Mouse (Mus musculus): ENCODE measurements around the gene Rtbdn. TPM values are rescaled to one million over a fixed set of nuclear protein-coding genes. Genes with fewer than 3 reads are reported as not detected.

Rtbdn gene
- polyA plus RNA-seq, 1 experiment from 2014 or later = 1.8 TPM

GRCm38 (mm10) chr8:84968650-84969049 lies 21.9 kb downstream of the Rtbdn start:
- H3K4me3 ChIP-seq = peak overlapping the region; percentile 69
- H3K9ac ChIP-seq = peak overlapping the region; percentile 90
- WGBS = 20% methylated on average over 2 of the region's 2 CpGs
- ATAC-seq = no peak
- peaks cover 35% of the 10 kb centered on the region for H3K36me3 ChIP-seq (ENCODE audit: poor library complexity, severe bottlenecking)
- peak overlapping the region; percentile 88 for H3K4me2 ChIP-seq
- no peaks in the 10 kb centered on the region for H3K27me3 ChIP-seq
- no peaks in the 10 kb centered on the region for H3K9me3 ChIP-seq (replicated peaks)
- H3K27ac ChIP-seq = peak overlapping the region; percentile 76
- H3K4me1 ChIP-seq = peaks cover 37% of the 10 kb centered on the region

GRCm38 (mm10) chr8:84969241-84970134 lies 22.7 kb downstream of the Rtbdn start, which contains the start of the genes Gm49661, Prdx2 and Rnaseh2a:
Gene Gm49661, minus strand, starts transcription at chr8:84969433.
Gene Prdx2, plus strand, starts transcription at chr8:84969587.
Gene Rnaseh2a, minus strand, starts transcription at chr8:84969767.
- peaks cover 41% of the 10 kb centered on the region for H3K4me1 ChIP-seq
- H3K27ac ChIP-seq = peak within 1 kb of the TSS; percentile 76
- H3K36me3 ChIP-seq (ENCODE audit: poor library complexity, severe bottlenecking) = peaks cover 38% of the 10 kb centered on the region
- H3K27me3 ChIP-seq = no peaks in the 10 kb centered on the region
- WGBS = under 1% methylated on average over 56 of the region's 56 CpGs
- ATAC-seq = peak; percentile 76
- peak within 1 kb of the TSS; percentile 90 for H3K9ac ChIP-seq
- H3K4me2 ChIP-seq = peak within 1 kb of the TSS; percentile 88
- H3K9me3 ChIP-seq (replicated peaks) = no peaks in the 10 kb centered on the region
- peak within 1 kb of the TSS; percentile 69 for H3K4me3 ChIP-seq

GRCm38 (mm10) chr8:84970135-84970790 lies 23.5 kb downstream of the Rtbdn start:
- peaks cover 46% of the 10 kb centered on the region for H3K36me3 ChIP-seq (ENCODE audit: poor library complexity, severe bottlenecking)
- peak overlapping the region; percentile 88 for H3K4me2 ChIP-seq
- no peak for ATAC-seq
- H3K27ac ChIP-seq = peak overlapping the region; percentile 76
- H3K4me3 ChIP-seq = peak overlapping the region; percentile 69
- H3K9me3 ChIP-seq (replicated peaks) = no peaks in the 10 kb centered on the region
- H3K27me3 ChIP-seq = no peaks in the 10 kb centered on the region
- peak overlapping the region; percentile 90 for H3K9ac ChIP-seq
- H3K4me1 ChIP-seq = peaks cover 42% of the 10 kb centered on the region
- WGBS = 5% methylated on average over 21 of the region's 21 CpGs

- H3K4me3 ChIP-seq = peak overlapping the region; percentile 69
- peak overlapping the region; percentile 88 for H3K4me2 ChIP-seq
- peak overlapping the region; percentile 90 for H3K9ac ChIP-seq
- H3K27ac ChIP-seq = 0 out of 2 replicates have a peak overlapping the region, but pooled peaks have one; percentile 2
- peaks cover 46% of the 10 kb centered on the region for H3K4me1 ChIP-seq
- no peaks in the 10 kb centered on the region for H3K27me3 ChIP-seq
- H3K9me3 ChIP-seq (replicated peaks) = no peaks in the 10 kb centered on the region
- ATAC-seq = no peak
- 65% methylated on average over 5 of the region's 5 CpGs for WGBS
- H3K36me3 ChIP-seq (ENCODE audit: poor library complexity, severe bottlenecking) = peaks cover 47% of the 10 kb centered on the region
These were observed 24.1 kb downstream of the Rtbdn start for GRCm38 (mm10) chr8:84970913-84971312.

GRCm38 (mm10) chr8:84973079-84973478 lies 26.3 kb downstream of the Rtbdn start:
- no peak for ATAC-seq
- H3K4me3 ChIP-seq = no peak overlapping the region
- H3K27ac ChIP-seq = no peak overlapping the region
- H3K4me2 ChIP-seq = no peak overlapping the region
- peaks cover 47% of the 10 kb centered on the region for H3K36me3 ChIP-seq (ENCODE audit: poor library complexity, severe bottlenecking)
- peaks cover 13% of the 10 kb centered on the region for H3K27me3 ChIP-seq
- H3K9me3 ChIP-seq (replicated peaks) = no peaks in the 10 kb centered on the region
- H3K9ac ChIP-seq = no peak overlapping the region
- WGBS = 94% methylated on average over 1 of the region's 1 CpGs
- H3K4me1 ChIP-seq = peaks cover 66% of the 10 kb centered on the region

DNA sequence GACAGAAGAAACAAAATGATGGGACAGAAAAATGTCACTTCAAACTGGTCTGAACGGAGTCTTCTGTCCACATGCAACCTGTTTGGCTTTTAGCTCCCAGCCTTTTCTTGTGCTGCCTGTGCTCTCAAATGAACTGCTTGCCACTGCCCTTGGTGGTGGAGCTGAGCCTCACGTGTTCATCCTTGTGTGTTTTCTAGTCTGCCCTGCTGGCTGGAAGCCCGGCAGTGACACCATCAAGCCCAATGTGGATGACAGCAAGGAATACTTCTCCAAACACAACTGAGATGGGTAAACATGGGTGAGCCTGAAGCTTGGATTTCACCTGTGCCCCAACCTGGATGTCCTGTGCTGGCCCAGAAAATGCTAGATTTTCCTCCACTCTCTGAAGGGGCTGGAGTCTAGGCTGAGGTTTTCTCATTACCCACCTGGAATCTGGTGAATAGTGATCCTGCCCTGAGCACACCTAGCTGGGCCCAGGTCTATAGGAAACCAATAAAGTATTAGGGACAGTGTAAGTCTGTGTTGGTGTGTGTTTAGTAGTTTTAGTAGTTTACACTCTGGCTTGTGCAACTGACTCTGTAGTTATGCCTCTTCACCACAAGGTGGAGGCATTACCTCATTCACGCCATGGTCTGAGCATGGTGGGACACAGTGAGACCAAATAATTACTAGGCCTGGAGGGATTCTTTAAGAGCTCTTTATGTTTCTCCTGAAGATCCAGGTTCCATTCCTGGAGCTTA lies 27.2 kb downstream of the Rtbdn start:
- Histone ChIP-seq H3K36me3 (ENCODE audit: poor library complexity, severe bottlenecking) (peaks cover 47% of the 10 kb centered on the region), H3K4me2 (no peak overlapping the region), H3K9ac (no peak overlapping the region), H3K4me3 (no peak overlapping the region), H3K27ac (no peak overlapping the region), H3K9me3 (replicated peaks) (no peaks in the 10 kb centered on the region), H3K27me3 (peaks cover 22% of the 10 kb centered on the region), H3K4me1 (peaks cover 66% of the 10 kb centered on the region)
- WGBS = 62% methylated on average over 4 of the region's 4 CpGs
- ATAC-seq = no peak

DNA sequence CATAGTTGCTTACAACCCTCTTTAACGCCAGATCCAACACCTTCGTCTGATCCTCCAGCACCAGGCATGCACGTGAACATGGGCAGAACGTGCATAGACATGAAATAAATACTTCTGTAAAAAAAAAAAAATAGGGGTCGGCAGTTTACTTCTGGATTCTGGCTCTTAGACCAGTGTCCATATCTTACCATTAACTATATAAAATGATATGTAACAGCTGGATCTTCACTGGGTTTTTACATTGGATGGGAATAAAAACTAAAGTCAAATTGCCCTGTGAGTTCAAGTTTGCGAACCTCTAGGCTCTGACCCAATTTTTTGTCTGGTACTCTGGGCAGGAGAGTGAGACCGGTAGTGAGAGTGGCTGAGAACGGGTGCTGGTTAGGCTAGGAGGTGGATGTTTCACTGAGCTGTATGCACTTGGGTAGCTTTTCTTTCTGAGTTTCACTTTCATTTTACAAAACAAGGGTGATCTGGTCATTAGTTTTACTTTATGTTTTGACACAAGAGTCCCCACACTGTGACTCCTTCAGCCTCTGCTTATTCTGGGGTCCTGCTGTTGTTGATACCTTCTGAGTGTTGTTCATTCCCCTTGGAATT lies 27.9 kb downstream of the Rtbdn start:
- WGBS = 83% methylated on average over 8 of the region's 8 CpGs
- Histone ChIP-seq H3K27ac (no peak overlapping the region), H3K4me1 (peaks cover 72% of the 10 kb centered on the region), H3K27me3 (peaks cover 29% of the 10 kb centered on the region), H3K4me2 (no peak overlapping the region), H3K36me3 (ENCODE audit: poor library complexity, severe bottlenecking) (peaks cover 47% of the 10 kb centered on the region), H3K9me3 (replicated peaks) (no peaks in the 10 kb centered on the region), H3K4me3 (no peak overlapping the region), H3K9ac (no peak overlapping the region)
- ATAC-seq = no peak

GRCm38 (mm10) chr8:84975434-84975833 lies 28.6 kb downstream of the Rtbdn start:
- H3K36me3 ChIP-seq (ENCODE audit: poor library complexity, severe bottlenecking) = peaks cover 47% of the 10 kb centered on the region
- H3K27ac ChIP-seq = no peak overlapping the region
- ATAC-seq = no peak
- 34% methylated on average over 7 of the region's 7 CpGs for WGBS
- peak overlapping the region; percentile 51; the same call in 1 of the 2 replicates for H3K4me3 ChIP-seq
- H3K9me3 ChIP-seq (replicated peaks) = no peaks in the 10 kb centered on the region
- peak overlapping the region; percentile 72; the same call in 1 of the 2 replicates for H3K9ac ChIP-seq
- peak overlapping the region; percentile 96 for H3K4me2 ChIP-seq
- peaks cover 78% of the 10 kb centered on the region for H3K4me1 ChIP-seq
- peaks cover 35% of the 10 kb centered on the region for H3K27me3 ChIP-seq

DNA sequence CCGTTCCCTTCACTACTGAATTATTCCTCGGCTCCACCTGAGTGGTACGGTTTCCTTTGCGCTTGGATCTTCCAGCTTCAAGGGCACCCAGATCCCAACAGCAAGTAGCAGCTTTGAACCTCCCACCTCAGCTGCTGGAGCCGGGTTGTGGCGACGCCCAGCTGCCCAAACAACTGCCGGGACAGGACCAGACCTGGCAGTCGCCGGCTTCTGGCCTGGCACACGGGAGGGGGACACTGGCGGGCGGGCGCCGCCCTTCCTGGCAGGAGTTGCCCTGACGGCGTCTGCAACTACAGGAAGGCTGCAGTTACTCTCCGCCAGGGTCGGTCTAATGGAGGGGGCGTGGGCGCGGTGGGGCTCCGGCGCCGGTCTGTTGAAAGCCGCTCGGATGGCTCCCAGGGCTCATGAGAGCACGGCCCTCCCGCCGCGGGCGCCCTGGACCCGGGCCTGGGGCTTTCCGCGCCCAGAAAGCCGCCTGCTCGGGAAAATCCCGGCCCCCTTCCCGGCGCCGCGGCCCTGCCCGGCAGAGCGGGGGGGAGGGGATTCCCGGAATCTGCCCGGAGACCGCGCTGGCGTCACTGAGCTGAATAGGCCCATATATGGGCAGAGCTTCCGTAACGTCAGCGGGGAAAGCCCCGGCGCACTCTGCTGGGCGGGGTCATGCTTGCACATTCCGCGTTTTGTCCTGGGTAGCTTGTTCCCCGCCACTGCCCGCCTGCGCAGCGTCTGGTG lies 29.4 kb downstream of the Rtbdn start:
- peaks cover 42% of the 10 kb centered on the region for H3K36me3 ChIP-seq (ENCODE audit: poor library complexity, severe bottlenecking)
- H3K27me3 ChIP-seq = peaks cover 42% of the 10 kb centered on the region
- peak overlapping the region; percentile 54; the same call in 1 of the 2 replicates for H3K27ac ChIP-seq
- peak overlapping the region; percentile 72 for H3K9ac ChIP-seq
- no peaks in the 10 kb centered on the region for H3K9me3 ChIP-seq (replicated peaks)
- peak overlapping the region; percentile 96 for H3K4me2 ChIP-seq
- peak; percentile 90 for ATAC-seq
- peak overlapping the region; percentile 51 for H3K4me3 ChIP-seq
- under 1% methylated on average over 61 of the region's 61 CpGs for WGBS
- H3K4me1 ChIP-seq = peaks cover 78% of the 10 kb centered on the region

GRCm38 (mm10) chr8:84976763-84977434 lies 30.1 kb downstream of the Rtbdn start:
- ATAC-seq = no peak
- Histone ChIP-seq H3K4me1 (peaks cover 74% of the 10 kb centered on the region), H3K27ac (no peak overlapping the region), H3K9me3 (replicated peaks) (no peaks in the 10 kb centered on the region), H3K4me2 (peak overlapping the region; percentile 96), H3K27me3 (peaks cover 46% of the 10 kb centered on the region), H3K9ac (peak overlapping the region; percentile 72), H3K36me3 (ENCODE audit: poor library complexity, severe bottlenecking) (peaks cover 35% of the 10 kb centered on the region), H3K4me3 (peak overlapping the region; percentile 51)
- WGBS = 5% methylated on average over 24 of the region's 25 CpGs
